Comparison of ENCODE assay signal across 8 mouse cellular contexts in the genomic region with DNA sequence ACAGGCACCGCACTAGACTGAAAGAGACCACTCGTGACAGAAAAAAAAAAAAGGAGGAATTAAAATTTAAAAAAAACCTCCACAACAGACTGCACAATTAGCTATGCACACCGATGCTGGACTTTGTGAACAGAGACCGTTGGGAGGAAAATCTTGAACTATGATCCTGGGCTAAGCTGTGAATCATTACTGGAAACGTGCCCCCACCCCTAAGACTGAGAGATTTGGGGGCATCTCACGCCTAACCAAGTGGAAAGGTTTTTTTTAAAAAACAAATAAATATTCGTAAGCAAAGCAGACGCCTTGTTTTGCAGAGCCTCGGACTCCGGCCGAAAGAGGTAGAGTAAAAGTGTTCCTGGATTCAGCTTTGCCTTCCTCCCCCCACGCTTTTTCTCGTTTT. TPM values are rescaled to one million over a fixed set of nuclear protein-coding genes. Genes with fewer than 3 reads are reported as not detected.
DNase-seq lines count a peak whose midpoint lies in the region; ATAC-seq and TF ChIP-seq lines count a peak whose summit lies in the region.

No protein-coding gene starts in this region.

- peaks cover 40% of the 10 kb centered on the region for H3K27me3 ChIP-seq in kidney, postnatal 0 days (ENCODE audit: insufficient read depth, low read length)
- H3K27me3 ChIP-seq in neural tube, embryonic 13.5 days, result peaks cover 20% of the 10 kb centered on the region

- no peak for ATAC-seq in kidney, postnatal 0 days (replicated peaks; ENCODE audit: low FRiP score, low read depth)
- ATAC-seq in neural tube, embryonic 13.5 days (ENCODE audit: low read depth), result no peak
- no peak for ATAC-seq in granulocyte monocyte progenitor cell, adult 5-6 weeks (replicated peaks; ENCODE audit: poor library complexity, severe bottlenecking)

- 2% methylated on average over 13 of the region's 13 CpGs for WGBS in lung, adult 2 months
- WGBS in kidney, postnatal 0 days, result under 1% methylated on average over 13 of the region's 13 CpGs
- WGBS in neural tube, embryonic 13.5 days, result under 1% methylated on average over 13 of the region's 13 CpGs

- peak overlapping the region; percentile 64 for H3K4me3 ChIP-seq in lung, adult 2 months (replicated peaks; ENCODE audit: extremely low read depth, low read depth, low read length)
- peak overlapping the region; percentile 41 for H3K4me3 ChIP-seq in embryonic fibroblast, embryonic 13.5 days (ENCODE audit: insufficient read depth, low read length)
- H3K4me3 ChIP-seq in kidney, postnatal 0 days (replicated peaks; ENCODE audit: low read depth, low read length), result peak overlapping the region; percentile 52
- peak overlapping the region; percentile 75 for H3K4me3 ChIP-seq in neural tube, embryonic 13.5 days

- no peak overlapping the region for H3K27ac ChIP-seq in embryonic fibroblast, embryonic 13.5 days (ENCODE audit: insufficient read depth, low read length)
- H3K27ac ChIP-seq in kidney, postnatal 0 days, result no peak overlapping the region
- peak overlapping the region; percentile 88 for H3K27ac ChIP-seq in neural tube, embryonic 13.5 days (replicated peaks)

- H3K4me1 ChIP-seq in lung, adult 2 months (ENCODE audit: control insufficient read depth, insufficient read depth, low read length), result no peaks in the 10 kb centered on the region
- no peaks in the 10 kb centered on the region for H3K4me1 ChIP-seq in embryonic fibroblast, embryonic 13.5 days (ENCODE audit: control insufficient read depth, insufficient read depth, low read length)
- H3K4me1 ChIP-seq in kidney, postnatal 0 days (replicated peaks; ENCODE audit: insufficient read depth, low read length), result peaks cover 5% of the 10 kb centered on the region
- H3K4me1 ChIP-seq in neural tube, embryonic 13.5 days (replicated peaks), result peaks cover 30% of the 10 kb centered on the region

- DNase-seq in lung, adult 2 months, result no peak
- no peak for DNase-seq in lung, postnatal 36 days
- peak; percentile 14 for DNase-seq in kidney, postnatal 0 days (ENCODE audit: low spot score)
- DNase-seq in frontal cortex, adult 2 months (ENCODE audit: extremely low spot score in 1 of 2, low spot score in 1 of 2), result no peak
- DNase-seq in layer of hippocampus, adult 9-10 months (ENCODE audit: low spot score), result no peak

- no peaks in the 10 kb centered on the region for H3K36me3 ChIP-seq in kidney, postnatal 0 days (ENCODE audit: insufficient read depth, low read length)
- no peaks in the 10 kb centered on the region for H3K36me3 ChIP-seq in neural tube, embryonic 13.5 days

- no peaks in the 10 kb centered on the region for H3K9me3 ChIP-seq in kidney, postnatal 0 days (replicated peaks; ENCODE audit: low read length)
- no peaks in the 10 kb centered on the region for H3K9me3 ChIP-seq in neural tube, embryonic 13.5 days

- TF ChIP-seq POLR2A in lung, adult 2 months (IDR thresholded peaks at IDR 0.05; ENCODE audit: borderline replicate concordance, extremely low read depth, low read depth, low read length), result no peak
- no peak for TF ChIP-seq POLR2A in embryonic fibroblast, embryonic 13.5 days (IDR thresholded peaks at IDR 0.05; ENCODE audit: low read depth, low read length)

- no peak for TF ChIP-seq CTCF in lung, adult 2 months (IDR thresholded peaks at IDR 0.05; ENCODE audit: insufficient read depth, low read length)
- no peak for TF ChIP-seq CTCF in embryonic fibroblast, embryonic 13.5 days (IDR thresholded peaks at IDR 0.05; ENCODE audit: borderline replicate concordance, insufficient read depth, low read length)
- no peak for TF ChIP-seq CTCF in kidney, postnatal 0 days (IDR thresholded peaks at IDR 0.05; ENCODE audit: low read depth)

- peak overlapping the region; percentile 80 for H3K4me2 ChIP-seq in kidney, postnatal 0 days (ENCODE audit: low read length)
- H3K4me2 ChIP-seq in neural tube, embryonic 13.5 days, result peak overlapping the region; percentile 94

- 0 out of 2 replicates have a peak overlapping the region, but pooled peaks have one; percentile 35 for H3K9ac ChIP-seq in kidney, postnatal 0 days (ENCODE audit: low read depth, low read length)
- peak overlapping the region; percentile 81 for H3K9ac ChIP-seq in neural tube, embryonic 13.5 days

RNA-seq across cellular contexts. Expression of a gene that starts 0.4 kb away (rescaled TPM):
- polyA plus RNA-seq in lung, adult 2 months (2012; rRNA removed), result 9.1 and 9.3 TPM in 2 replicates
- polyA plus RNA-seq in embryonic fibroblast, embryonic 13.5 days (2011; ENCODE audit: insufficient read length, low read depth, missing spikeins), result 0.27 and 0.61 TPM in 2 replicates
- 6.7 and 6.8 TPM in 2 replicates for polyA plus RNA-seq in kidney, postnatal 0 days (2015; fragmentation: Nextera tagmentation; extraction: Ambion mirVana)
- polyA plus RNA-seq in neural tube, embryonic 13.5 days (2015; fragmentation: Nextera tagmentation; extraction: Ambion mirVana), result 18.6 and 19.3 TPM in 2 replicates
- 13.3 and 15.9 TPM in 2 replicates for polyA plus RNA-seq in frontal cortex, adult 2 months (2012; rRNA removed)
- total RNA-seq in granulocyte monocyte progenitor cell, adult 5-6 weeks (2014; fragmentation: Nextera tagmentation), result not detected in 2 replicates
- total RNA-seq in granulocyte monocyte progenitor cell, adult 5-6 weeks (2017), result under 0.01 and 0.10 TPM in 2 replicates
